Mouse (Mus musculus) right cerebral cortex, adult 2 months (tissue): Measurements from ENCODE around the gene Ttk.

Source experiments
- DNase-seq, 2 experiments: peaks; one replicate each; pipeline ENCODE4 v3.0.0; 2021 to 2022; ENCODE audit warnings: low spot score in 2 of 2

The Ttk gene

GRCm38 (mm10) chr9:83893767-83894330, 59.4 kb downstream of the Ttk start:
- DNase-seq: no peak

- DNase-seq: no peak
Measured at GRCm38 (mm10) chr9:83902086-83902485, 67.6 kb downstream of the Ttk start.

- no peak for DNase-seq
Measured at GRCm38 (mm10) chr9:83905820-83906219, 71.3 kb downstream of the Ttk start.

GRCm38 (mm10) chr9:83907017-83907416, 72.5 kb downstream of the Ttk start:
- no peak for DNase-seq

- no peak for DNase-seq
Measured at GRCm38 (mm10) chr9:83909836-83910235, 75.3 kb downstream of the Ttk start.

GRCm38 (mm10) chr9:83910926-83911325, 76.4 kb downstream of the Ttk start:
- no peak for DNase-seq
